Mouse (Mus musculus): ENCODE measurements at regions not wholly inside any gene's neighbourhood (a gene's known extent, or its start where the extent isn't known, plus 50 kb on each side); places are given as distances from the start of the nearest gene placed in this dataset.

DNA sequence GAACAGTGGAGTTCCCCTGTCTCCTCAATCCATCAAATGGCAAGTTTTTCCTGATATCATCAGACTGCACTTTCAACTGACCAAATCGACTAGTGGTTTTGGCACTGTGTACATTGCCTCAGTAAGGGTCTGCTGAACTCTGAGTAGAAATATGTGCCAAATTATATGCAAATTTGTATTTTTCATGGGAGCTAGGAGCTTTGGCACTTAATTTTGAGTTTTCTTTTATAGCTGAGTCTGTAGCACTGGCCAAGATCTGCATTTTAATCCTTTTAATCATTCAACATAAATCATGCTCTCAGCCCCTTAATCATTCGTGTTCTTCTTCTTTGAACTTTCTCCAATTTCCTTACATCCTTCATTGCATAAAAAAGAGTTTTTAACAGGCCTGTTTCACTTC, 1678.5 kb upstream of the 5930422O12Rik start:
- TF ChIP-seq FOSL1 (IDR thresholded peaks at IDR 0.05; ENCODE audit: insufficient read depth, low read length, poor library complexity, severe bottlenecking) (no peak), CTCF (IDR thresholded peaks at IDR 0.05; ENCODE audit: control insufficient read depth, insufficient read depth, insufficient read length) (no peak)
